Mouse (Mus musculus): ENCODE measurements around the gene Gm10577. TPM values are rescaled to one million over a fixed set of nuclear protein-coding genes. Genes with fewer than 3 reads are reported as not detected.

The Gm10577 gene
- total and polyA plus RNA-seq, 3 experiments = not detected

GRCm38 (mm10) chr4:100973641-100974454 lies 46.6 kb downstream of the Gm10577 start:
- no peak overlapping the region for H3K9ac ChIP-seq (ENCODE audit: insufficient read depth, low read depth)
- H3K27ac ChIP-seq (ENCODE audit: insufficient read depth, low read depth) = no peak overlapping the region
- no peak for DNase-seq (ENCODE audit: extremely low read depth)
- no peaks in the 10 kb centered on the region for H3K9me3 ChIP-seq (replicated peaks; ENCODE audit: low read length)
- H3K4me1 ChIP-seq (ENCODE audit: control insufficient read depth in 1 of 2, insufficient read depth in 2 of 2) = no peaks in the 10 kb centered on the region
- TF ChIP-seq USF2 (conservative IDR thresholded peaks at IDR 0.05; ENCODE audit: low read depth, low read length) = no peak
- no peak for TF ChIP-seq MYC (IDR thresholded peaks at IDR 0.05; ENCODE audit: low read depth, low read length)
- no peak for TF ChIP-seq TBP (conservative IDR thresholded peaks at IDR 0.05; ENCODE audit: low read depth, low read length)
- TF ChIP-seq NELFE (IDR thresholded peaks at IDR 0.05; ENCODE audit: low read depth, low read length) = no peak
- TF ChIP-seq CTCF (conservative IDR thresholded peaks at IDR 0.05 in 1 of 2, IDR thresholded peaks at IDR 0.05 in 1 of 2; ENCODE audit: low read depth in 2 of 2, low read length in 2 of 2) = no peak
- TF ChIP-seq PAX5 (IDR thresholded peaks at IDR 0.05; ENCODE audit: low read length) = no peak
- TF ChIP-seq ELF1 (IDR thresholded peaks at IDR 0.05; ENCODE audit: low read depth, low read length) = no peak
- TF ChIP-seq E2F4 (IDR thresholded peaks at IDR 0.05; ENCODE audit: insufficient replicate concordance, low read depth, low read length) = no peak
- TF ChIP-seq ZMIZ1 (IDR thresholded peaks at IDR 0.05; ENCODE audit: low read depth, low read length) = no peak
- TF ChIP-seq MAFK (IDR thresholded peaks at IDR 0.05; ENCODE audit: insufficient replicate concordance, low read length) = no peak
- TF ChIP-seq POLR2AphosphoS2 (IDR thresholded peaks at IDR 0.05; ENCODE audit: low read depth, low read length) = no peak
- TF ChIP-seq ETS1 (conservative IDR thresholded peaks at IDR 0.05; ENCODE audit: low read depth, low read length) = no peak
- no peak for TF ChIP-seq CHD2 (IDR thresholded peaks at IDR 0.05; ENCODE audit: low read length)
- no peaks in the 10 kb centered on the region for H3K79me2 ChIP-seq (replicated peaks; ENCODE audit: control insufficient read depth, extremely low read depth, insufficient read depth, poor library complexity, severe bottlenecking)
- in situ Hi-C loops (cut with MboI; ENCODE audit: low pct_ligation_motif_present, low pct_unique_long_range_greater_than_20kb, low sequenced_read_pairs) = no loop called here
- no peaks in the 10 kb centered on the region for H3K36me3 ChIP-seq (replicated peaks in 1 of 2; ENCODE audit: control insufficient read depth in 1 of 2, insufficient read depth in 1 of 2, low read length in 1 of 2)
- H3K4me2 ChIP-seq (ENCODE audit: insufficient read depth, low read depth, poor library complexity, severe bottlenecking) = no peak overlapping the region
- no peaks in the 10 kb centered on the region for H3K27me3 ChIP-seq (replicated peaks)
- dilution Hi-C loops (cut with MboI; ENCODE audit: extremely low pct_ligation_motif_present, extremely low pct_unique_long_range_greater_than_20kb, low sequenced_read_pairs) = no loop called here
- H3K4me3 ChIP-seq (replicated peaks in 1 of 3; ENCODE audit: low read depth in 2 of 3, low read length in 2 of 3, poor library complexity in 1 of 3) = no peak overlapping the region

Other genes with a start within 250 kb of the Gm10577 start
- 0.04 and 0.13 TPM in 2 replicates for gene Cachd1, start 244.0 kb downstream of the Gm10577 start, total RNA-seq (2012; rRNA removed)
- gene Cachd1, start 244.0 kb downstream of the Gm10577 start, total RNA-seq (2014; rRNA removed) = 0.20 and 0.58 TPM in 2 replicates
- gene Cachd1, start 244.0 kb downstream of the Gm10577 start, polyA plus RNA-seq (2012; ENCODE audit: insufficient read length, low read depth) = 0.24 and 0.25 TPM in 2 replicates
- 0.04 TPM in 1 of 2 replicates, not detected in the other for gene Raver2, start 48.3 kb upstream of the Gm10577 start, total RNA-seq (2012; rRNA removed)
- 0.07 TPM in 1 of 2 replicates, not detected in the other for gene Raver2, start 48.3 kb upstream of the Gm10577 start, total RNA-seq (2014; rRNA removed)
- gene Raver2, start 48.3 kb upstream of the Gm10577 start, polyA plus RNA-seq (2012; ENCODE audit: insufficient read length, low read depth) = 0.05 TPM in 1 of 2 replicates, not detected in the other
- gene Jak1, start 244.6 kb upstream of the Gm10577 start, total RNA-seq (2012; rRNA removed) = 26.9 and 28.6 TPM in 2 replicates
- 33.3 and 33.9 TPM in 2 replicates for gene Jak1, start 244.6 kb upstream of the Gm10577 start, total RNA-seq (2014; rRNA removed)
- gene Jak1, start 244.6 kb upstream of the Gm10577 start, polyA plus RNA-seq (2012; ENCODE audit: insufficient read length, low read depth) = 45.2 and 51.4 TPM in 2 replicates

Measured in CH12.LX (cell line).